Mouse (Mus musculus) brain, embryonic 14.5 days (tissue): ENCODE results near the gene Vmn1r17.

Source experiments
- CTCF ChIP-seq: fragments of 200-500 bp; IDR thresholded peaks from 2 replicates; pipeline ENCODE4 v1.5.1; 2012; ENCODE audit warnings: inconsistent platforms, mild to moderate bottlenecking, moderate library complexity, borderline replicate concordance; ENCODE audit not compliant: insufficient read depth, insufficient read length; ENCODE audit errors: extremely low read depth
- POLR2A ChIP-seq: fragments of 200-500 bp; IDR thresholded peaks from 2 replicates; pipeline ENCODE4 v1.6.1; 2012; ENCODE audit warnings: mild to moderate bottlenecking, inconsistent platforms, borderline replicate concordance; ENCODE audit not compliant: poor library complexity, insufficient read depth, insufficient read length, severe bottlenecking; ENCODE audit errors: extremely low read depth

DNA sequence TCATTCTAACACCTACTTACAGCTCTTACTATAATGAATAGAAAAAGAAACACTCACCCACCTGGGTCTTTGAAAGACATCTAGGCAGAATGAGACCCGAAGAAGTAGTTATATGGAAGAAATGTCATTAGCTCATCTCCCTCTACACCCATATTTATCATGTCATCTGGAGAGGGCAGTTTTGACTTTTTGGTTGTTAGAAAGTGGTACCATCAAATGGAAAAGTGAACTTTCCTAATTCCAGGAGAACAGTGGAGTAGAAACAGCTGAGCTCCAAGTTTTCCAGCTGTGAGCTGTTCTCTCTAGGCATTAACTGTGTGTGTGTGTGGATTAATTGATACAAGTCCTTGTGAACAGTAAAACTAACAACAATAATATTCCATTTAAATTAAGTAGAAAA is at the start of gene Vmn1r17:
- TF ChIP-seq CTCF (no peak), POLR2A (no peak)
